Mouse (Mus musculus) left cerebral cortex, adult 8-10 months (tissue): ENCODE results near the gene Poldip3. TPM values are rescaled to one million over a fixed set of nuclear protein-coding genes. Genes with fewer than 3 reads are reported as not detected.

Experiments
- DNase-seq, 2 experiments: peaks; one replicate each; pipeline ENCODE4 v3.0.0; 2022; ENCODE audit warnings: low spot score in 2 of 2
- total RNA-seq, 4 experiments: library from RNA; stranded (reverse); gene quantifications; 2 replicates each; pipeline ENCODE4 v1.2.4; 2022

The Poldip3 gene
- total RNA-seq, 4 experiments from 2014 or later: 93.8 to 98.2 (median 96.0) TPM

GRCm38 (mm10) chr15:83088495-83089428 lies 60.4 kb downstream of the Poldip3 start:
- DNase-seq: no peak

- DNase-seq: no peak
Observed at GRCm38 (mm10) chr15:83086636-83087328, 62.4 kb downstream of the Poldip3 start.

- no peak for DNase-seq
Observed at GRCm38 (mm10) chr15:83085901-83086300, 63.3 kb downstream of the Poldip3 start.

DNA sequence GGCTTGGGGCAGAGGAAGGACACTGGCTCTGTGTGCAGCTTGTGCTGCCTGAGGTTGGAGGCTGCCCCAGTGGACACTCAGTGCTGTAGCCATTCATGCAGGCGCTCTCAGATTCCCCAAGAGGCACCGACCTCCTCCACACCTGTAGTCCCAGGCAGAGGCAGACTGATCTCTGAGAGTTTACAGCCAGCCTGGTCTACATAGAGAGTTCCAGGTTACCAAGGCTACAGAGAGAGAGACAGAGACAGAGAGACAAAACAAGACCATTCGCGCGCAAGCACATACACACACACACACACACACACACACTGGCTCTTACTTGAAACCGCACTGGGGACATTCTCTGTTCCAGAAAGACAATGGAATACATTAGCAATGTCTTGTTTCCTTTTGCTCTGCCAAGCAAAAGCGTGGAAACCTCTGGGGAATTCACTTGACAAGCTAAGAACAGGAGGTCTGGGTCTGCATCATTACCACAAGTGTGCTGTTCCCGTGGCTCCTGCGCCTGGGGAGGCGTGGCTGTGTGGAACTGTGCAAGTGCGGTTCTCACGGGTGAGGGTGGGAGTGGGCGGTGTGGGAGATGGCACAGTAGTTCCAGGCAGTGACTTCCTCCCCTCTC lies 65.1 kb downstream of the Poldip3 start:
- DNase-seq: peak; percentile 24 to 27

- DNase-seq: peak in 1 of 2 experiments; percentile 23
Observed at GRCm38 (mm10) chr15:83083530-83083929, 65.7 kb downstream of the Poldip3 start.

Other genes with a start within 250 kb of the Poldip3 start
- gene Tcf20, start 161.5 kb downstream of the Poldip3 start, total RNA-seq: 100 to 1,000 TPM; 229 to 258 (median 236) TPM
- 1 to 10 TPM; 2.3 to 4.1 (median 3.6) TPM for gene Nfam1, start 116.1 kb downstream of the Poldip3 start, total RNA-seq
- 10 to 100 TPM in 2 of 4 experiments, 1 to 10 TPM in 2; 8.6 to 12.4 (median 10.0) TPM for gene Serhl, start 59.9 kb downstream of the Poldip3 start, total RNA-seq
- 100 to 1,000 TPM; 128 to 155 (median 146) TPM for gene Rrp7a, start 26.6 kb downstream of the Poldip3 start, total RNA-seq
- 10 to 100 TPM; 74.6 to 85.7 (median 80.2) TPM for gene Cyb5r3, start 23.2 kb upstream of the Poldip3 start, total RNA-seq
- gene A4galt, start 102.4 kb upstream of the Poldip3 start, total RNA-seq: 1 to 10 TPM; 3.2 to 5.9 (median 5.4) TPM
- 10 to 100 TPM; 21.8 to 28.5 (median 23.8) TPM for gene Arfgap3, start 200.9 kb upstream of the Poldip3 start, total RNA-seq